Mouse (Mus musculus) lung, embryonic 14.5 days (tissue): ENCODE data around the gene Mex3d. TPM values are rescaled to one million over a fixed set of nuclear protein-coding genes. Genes with fewer than 3 reads are reported as not detected.

Source experiments
- ATAC-seq: fragments of 200-750 bp; cut with Nextera tagmentation; 2 replicates; pipeline ENCODE4 v1.8.0; 2017; ENCODE audit warnings: mild to moderate bottlenecking, moderate TSS enrichment, moderate library complexity; ENCODE audit not compliant: insufficient read depth
- DNase-seq: peaks from one replicate; pipeline ENCODE4 v3.0.0-alpha.2; 2015
- H3K27ac ChIP-seq: fragments of 300-500 bp; sonication (generic); 2 replicates; pipeline ENCODE4 v1.5.1; 2014; ENCODE audit warnings: low read depth, mild to moderate bottlenecking, moderate library complexity
- H3K27me3 ChIP-seq: fragments of 300-500 bp; sonication (generic); 2 replicates; pipeline ENCODE4 v1.6.1; 2014; ENCODE audit warnings: low read length, control low read depth; ENCODE audit not compliant: insufficient read depth
- H3K36me3 ChIP-seq: fragments of 300-500 bp; sonication (generic); 2 replicates; pipeline ENCODE4 v1.6.1; 2014; ENCODE audit warnings: control low read depth; ENCODE audit not compliant: insufficient read depth
- H3K4me1 ChIP-seq: fragments of 300-500 bp; sonication (generic); 2 replicates; pipeline ENCODE4 v1.6.1; 2014; ENCODE audit warnings: antibody characterized with exemption, control low read depth; ENCODE audit not compliant: insufficient read depth
- H3K4me2 ChIP-seq: fragments of 300-500 bp; sonication (generic); 2 replicates; pipeline ENCODE4 v1.6.1; 2014; ENCODE audit warnings: mild to moderate bottlenecking
- H3K4me3 ChIP-seq: fragments of 300-500 bp; sonication (generic); 2 replicates; pipeline ENCODE4 v1.5.1; 2014; ENCODE audit warnings: low read depth, low read length
- H3K9ac ChIP-seq: fragments of 300-500 bp; sonication (generic); 2 replicates; pipeline ENCODE4 v1.6.1; 2014
- H3K9me3 ChIP-seq: fragments of 300-500 bp; sonication (generic); 2 replicates; pipeline ENCODE4 v1.6.1; 2016; ENCODE audit warnings: low read depth, low read length, control low read depth
- CTCF ChIP-seq: IDR thresholded peaks from 2 replicates; pipeline ENCODE4 v1.5.1; 2016; ENCODE audit warnings: antibody characterized with exemption, low read depth
- WGBS: fragments of 180-500 bp; shearing (Covaris S2); extraction: QIAGEN DNeasy Blood & Tissue Kit; methylation state at CpG from one replicate; pipeline ENCODE4 v1.1.7; 2014; 5-methylcytosine and 5-hydroxymethylcytosine counted together
- polyA plus RNA-seq: library from polyadenylated mRNA; unstranded; fragments of >200 nt; fragmentation: Nextera tagmentation; extraction: Ambion mirVana; gene quantifications from 2 replicates; pipeline ENCODE4 v1.2.1, GENCODE M21; 2014

Mex3d gene
- polyA plus RNA-seq, 1 experiment from 2014 or later: 8.6 TPM

DNA sequence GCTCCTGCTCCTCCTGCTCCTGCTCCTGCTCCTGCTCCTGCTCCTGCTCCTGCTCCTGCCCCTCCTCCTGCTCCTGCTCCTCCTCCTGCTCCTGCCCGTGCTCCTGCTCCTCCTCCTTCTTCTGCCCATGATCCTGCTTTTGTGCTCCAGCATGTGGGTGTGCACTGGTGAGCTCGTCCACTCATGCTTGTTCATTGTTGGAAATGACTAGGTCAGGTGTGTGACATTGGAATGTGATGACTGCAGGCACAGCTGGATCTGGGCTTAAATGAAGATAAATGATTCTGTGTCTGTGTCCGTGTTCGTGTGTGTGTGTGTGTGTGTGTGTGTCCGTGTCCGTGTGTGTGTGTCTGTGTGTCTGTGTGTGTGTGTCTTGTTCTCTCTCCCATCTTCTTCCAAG lies 19.1 kb downstream of the Mex3d start:
- Histone ChIP-seq H3K36me3 (no peaks in the 10 kb centered on the region), H3K4me2 (no peak overlapping the region), H3K27ac (no peak overlapping the region), H3K4me1 (no peaks in the 10 kb centered on the region), H3K27me3 (0 out of 2 replicates have a peak, but pooled peaks cover 8% of the 10 kb centered on the region), H3K9ac (no peak overlapping the region), H3K9me3 (no peaks in the 10 kb centered on the region), H3K4me3 (no peak overlapping the region)
- DNase-seq (no peak), ATAC-seq (no peak)
- 89% methylated on average over 6 of the region's 6 CpGs for WGBS
- no peak for TF ChIP-seq CTCF

- Histone ChIP-seq H3K9ac (no peak overlapping the region), H3K4me1 (no peaks in the 10 kb centered on the region), H3K9me3 (no peaks in the 10 kb centered on the region), H3K36me3 (no peaks in the 10 kb centered on the region), H3K4me3 (no peak overlapping the region), H3K4me2 (no peak overlapping the region), H3K27me3 (0 out of 2 replicates have a peak, but pooled peaks cover 8% of the 10 kb centered on the region), H3K27ac (no peak overlapping the region)
- TF ChIP-seq CTCF: no peak
- no peak for DNase-seq
- WGBS: 58% methylated on average over 5 of the region's 5 CpGs
- no peak for ATAC-seq
Measured at GRCm38 (mm10) chr10:80367954-80368353, 19.5 kb downstream of the Mex3d start.

- no peak overlapping the region for H3K9ac ChIP-seq
- H3K4me3 ChIP-seq: no peak overlapping the region
- 0 out of 2 replicates have a peak, but pooled peaks cover 8% of the 10 kb centered on the region for H3K27me3 ChIP-seq
- H3K9me3 ChIP-seq: no peaks in the 10 kb centered on the region
- no peaks in the 10 kb centered on the region for H3K36me3 ChIP-seq
- no peak overlapping the region for H3K4me2 ChIP-seq
- DNase-seq (no peak), ATAC-seq (no peak)
- TF ChIP-seq CTCF: no peak
- 72% methylated on average over 6 of the region's 6 CpGs for WGBS
- H3K4me1 ChIP-seq: no peaks in the 10 kb centered on the region
- no peak overlapping the region for H3K27ac ChIP-seq
Measured at GRCm38 (mm10) chr10:80365736-80366135, 21.7 kb downstream of the Mex3d start.

- H3K27ac ChIP-seq: no peak overlapping the region
- H3K9me3 ChIP-seq: no peaks in the 10 kb centered on the region
- 41% methylated on average over 6 of the region's 6 CpGs for WGBS
- no peak for DNase-seq
- H3K4me3 ChIP-seq: no peak overlapping the region
- ATAC-seq: no peak
- H3K36me3 ChIP-seq: no peaks in the 10 kb centered on the region
- no peak overlapping the region for H3K4me2 ChIP-seq
- H3K27me3 ChIP-seq: peaks cover 12% of the 10 kb centered on the region; the same call in 1 of the 2 replicates
- no peak overlapping the region for H3K9ac ChIP-seq
- TF ChIP-seq CTCF: no peak
- H3K4me1 ChIP-seq: no peaks in the 10 kb centered on the region
Measured at GRCm38 (mm10) chr10:80363734-80364133, 23.7 kb downstream of the Mex3d start.

GRCm38 (mm10) chr10:80357994-80358639 lies 29.3 kb downstream of the Mex3d start:
- no peaks in the 10 kb centered on the region for H3K9me3 ChIP-seq
- H3K4me2 ChIP-seq: peak overlapping the region; percentile 45
- no peak overlapping the region for H3K27ac ChIP-seq
- peak; percentile 33 for TF ChIP-seq CTCF
- peaks cover 5% of the 10 kb centered on the region; the same call in 1 of the 2 replicates for H3K4me1 ChIP-seq
- H3K4me3 ChIP-seq: peak overlapping the region; percentile 19
- 8% methylated on average over 29 of the region's 31 CpGs for WGBS
- peaks cover 52% of the 10 kb centered on the region for H3K27me3 ChIP-seq
- H3K36me3 ChIP-seq: no peaks in the 10 kb centered on the region
- peak overlapping the region; percentile 9; the same call in 1 of the 2 replicates for H3K9ac ChIP-seq
- DNase-seq: no peak
- ATAC-seq: peak; percentile 47; the same call in 1 of the 2 replicates

DNA sequence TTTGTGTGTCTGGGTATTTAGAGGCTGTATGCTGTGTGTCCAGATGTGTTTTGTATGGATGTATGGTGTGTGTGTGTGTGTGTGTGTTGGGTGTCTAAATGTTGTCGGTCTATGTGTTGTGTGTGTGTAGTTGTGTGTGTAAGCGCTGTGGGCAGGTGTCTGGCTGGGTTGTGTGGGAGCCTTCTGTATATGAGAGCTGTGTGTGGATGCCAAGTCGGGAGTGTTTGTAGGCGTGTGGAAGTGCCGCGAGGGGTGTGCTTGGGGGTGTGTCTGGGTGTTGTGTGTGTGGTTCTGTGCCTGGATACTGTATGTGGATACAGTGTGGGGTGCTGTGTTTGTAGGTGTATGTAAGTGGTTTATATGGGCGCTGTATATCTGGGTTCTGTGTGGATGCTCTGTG lies 30.1 kb downstream of the Mex3d start:
- Histone ChIP-seq H3K27me3 (peaks cover 59% of the 10 kb centered on the region), H3K9me3 (no peaks in the 10 kb centered on the region), H3K4me3 (peak overlapping the region; percentile 36; the same call in 1 of the 2 replicates), H3K27ac (no peak overlapping the region), H3K4me2 (peak overlapping the region; percentile 45; the same call in 1 of the 2 replicates), H3K9ac (no peak overlapping the region), H3K36me3 (no peaks in the 10 kb centered on the region), H3K4me1 (peaks cover 5% of the 10 kb centered on the region; the same call in 1 of the 2 replicates)
- ATAC-seq (no peak), DNase-seq (no peak)
- no peak for TF ChIP-seq CTCF
- 33% methylated on average over 7 of the region's 7 CpGs for WGBS

DNA sequence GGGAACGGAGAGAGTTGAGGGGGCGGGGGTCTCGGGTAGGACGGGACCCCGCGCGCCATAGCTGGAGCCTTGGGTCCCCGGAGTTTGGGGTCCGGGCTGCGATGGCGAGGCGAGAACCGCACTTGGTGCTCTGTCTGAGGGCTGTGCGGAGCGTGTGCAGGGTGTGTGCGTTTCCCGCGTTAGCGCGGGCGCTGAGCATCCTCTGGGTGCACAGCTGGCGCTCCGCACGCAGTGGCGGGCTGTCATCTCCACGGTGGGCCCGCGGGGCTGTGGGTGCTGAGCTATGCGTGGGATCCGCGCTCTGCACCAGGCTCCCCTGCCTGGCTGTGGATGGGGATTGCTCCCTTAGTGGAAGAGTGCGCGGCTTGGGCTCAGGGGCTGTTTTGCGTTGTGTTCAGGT lies 30.7 kb downstream of the Mex3d start:
- H3K9me3 ChIP-seq: no peaks in the 10 kb centered on the region
- WGBS: 2% methylated on average over 34 of the region's 34 CpGs
- peak overlapping the region; percentile 63 for H3K4me2 ChIP-seq
- no peak for TF ChIP-seq CTCF
- no peak overlapping the region for H3K27ac ChIP-seq
- no peak for DNase-seq
- H3K36me3 ChIP-seq: no peaks in the 10 kb centered on the region
- no peak for ATAC-seq
- H3K9ac ChIP-seq: no peak overlapping the region
- H3K4me3 ChIP-seq: peak overlapping the region; percentile 36
- peaks cover 65% of the 10 kb centered on the region for H3K27me3 ChIP-seq
- peaks cover 5% of the 10 kb centered on the region; the same call in 1 of the 2 replicates for H3K4me1 ChIP-seq
